Comparison of ENCODE assay signal across 16 mouse cellular contexts in genomic region chr17:25402224-25402623, GRCm38 (mm10). TPM values are rescaled to one million over a fixed set of nuclear protein-coding genes. Genes with fewer than 3 reads are reported as not detected.
"Had no signal": no experiment of that assay in that cellular context is flagged by ENCODE, and none has a peak within 500 bp of the region (broad histone marks: within the 10 kb centered on the region; RNA-seq: fewer than 3 reads in every experiment).

No protein-coding gene starts in this region.

- H3K9me3 ChIP-seq: intestine, embryonic 15.5 days; limb, embryonic 15.5 days; liver, embryonic 12.5 days; neural tube, embryonic 13.5 days had no signal

- H3K4me3 ChIP-seq: intestine, embryonic 15.5 days; left cerebral cortex, adult 2 months; limb, embryonic 15.5 days; liver, embryonic 12.5 days; neural tube, embryonic 13.5 days had no signal

- H3K27ac ChIP-seq: intestine, embryonic 15.5 days; left cerebral cortex, adult 2 months; limb, embryonic 15.5 days; liver, embryonic 12.5 days; neural tube, embryonic 13.5 days had no signal

- H3K27me3 ChIP-seq: intestine, embryonic 15.5 days; limb, embryonic 15.5 days had no signal

- H3K9ac ChIP-seq: intestine, embryonic 15.5 days; limb, embryonic 15.5 days; liver, embryonic 12.5 days; lung, embryonic 14.5 days; neural tube, embryonic 13.5 days had no signal

- ATAC-seq: intestine, embryonic 15.5 days; liver, embryonic 12.5 days; midbrain, embryonic 16.5 days had no signal

- H3K4me2 ChIP-seq: intestine, embryonic 15.5 days; limb, embryonic 15.5 days; liver, embryonic 12.5 days; lung, embryonic 14.5 days; midbrain, embryonic 11.5 days; neural tube, embryonic 13.5 days had no signal

- H3K36me3 ChIP-seq: intestine, embryonic 15.5 days; limb, embryonic 15.5 days; liver, embryonic 12.5 days; neural tube, embryonic 13.5 days had no signal

- DNase-seq: lung, embryonic 14.5 days; lung, postnatal 10 days; lung, postnatal 4 days; right cerebral cortex, postnatal 4 days; spleen, adult 18-20 months; thymus, postnatal 4 days had no signal

RNA-seq across cellular contexts. Expression of gene Tpsg1, which starts 33.2 kb away (rescaled TPM):
- polyA plus RNA-seq: midbrain, embryonic 11.5 days had no signal

RNA-seq across cellular contexts. Expression of gene Tpsb2, which starts 36.1 kb away (rescaled TPM):
- polyA plus RNA-seq: limb, embryonic 11.5 days; liver, embryonic 12.5 days; midbrain, embryonic 11.5 days; neural tube, embryonic 13.5 days had no signal

RNA-seq across cellular contexts. Expression of gene Tekt4, which starts 52.2 kb away (rescaled TPM):
- polyA plus RNA-seq: intestine, embryonic 15.5 days; limb, embryonic 11.5 days; limb, embryonic 15.5 days; liver, embryonic 12.5 days; stomach, embryonic 16.5 days had no signal

RNA-seq across cellular contexts. Expression of gene Tpsab1, which starts 56.9 kb away (rescaled TPM):
- polyA plus RNA-seq: intestine, embryonic 15.5 days; limb, embryonic 11.5 days; liver, embryonic 12.5 days; liver, embryonic 16.5 days; lung, embryonic 14.5 days; midbrain, embryonic 11.5 days; midbrain, embryonic 16.5 days; neural tube, embryonic 13.5 days had no signal
